Mouse (Mus musculus): ENCODE measurements around the gene Scnm1.
A peak's percentile ranks its signal among the peaks of the same experiment; 100 is the strongest.
"Not testable (repeated sequence)": the region's sequence is repeated elsewhere in the genome, so short reads cannot be mapped to it uniquely, and the experiment has no call there.

The Scnm1 gene

GRCm38 (mm10) chr3:95142617-95143011 lies 8.8 kb upstream of the Scnm1 start:
- DNase-seq = peak; percentile 98

DNA sequence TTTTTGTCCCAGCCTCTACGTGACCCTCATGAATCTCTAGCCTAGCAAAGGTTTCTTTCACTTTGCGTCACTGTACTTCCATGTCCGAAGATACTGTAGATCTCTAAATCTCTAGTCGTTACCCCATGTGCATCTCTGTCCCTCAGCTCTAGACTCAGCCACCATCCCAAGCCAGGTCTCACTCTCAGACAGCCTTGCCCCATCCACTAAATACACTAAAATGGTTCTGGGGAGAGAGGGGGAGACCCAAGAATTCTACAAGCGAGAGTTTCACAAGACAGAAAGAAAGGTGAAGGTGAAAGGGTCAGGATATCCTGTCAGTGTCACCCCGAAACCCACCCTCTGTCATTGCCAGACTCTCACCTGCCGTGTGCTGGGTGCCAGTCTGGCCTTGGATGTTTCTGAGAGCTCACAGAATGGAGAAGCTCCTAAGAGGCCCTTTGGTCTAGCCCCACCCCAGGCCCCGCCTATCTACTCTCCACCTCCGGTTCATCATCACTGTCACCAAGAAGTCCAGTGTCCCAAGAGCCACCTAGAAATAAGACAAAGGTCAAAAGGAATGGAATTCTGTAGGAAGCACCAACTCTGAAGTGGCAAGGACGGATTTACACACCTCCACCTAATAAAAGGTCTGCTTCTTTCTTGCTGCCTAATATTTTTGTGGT lies 8.3 kb upstream of the Scnm1 start, which contains the start of gene Tnfaip8l2:
Gene Tnfaip8l2, minus strand, starts transcription at position 409 of the 665 bp plus-strand sequence.
- peak; percentile 96 for DNase-seq

GRCm38 (mm10) chr3:95141474-95141873 lies 7.7 kb upstream of the Scnm1 start:
- DNase-seq = peak; percentile 97

DNA sequence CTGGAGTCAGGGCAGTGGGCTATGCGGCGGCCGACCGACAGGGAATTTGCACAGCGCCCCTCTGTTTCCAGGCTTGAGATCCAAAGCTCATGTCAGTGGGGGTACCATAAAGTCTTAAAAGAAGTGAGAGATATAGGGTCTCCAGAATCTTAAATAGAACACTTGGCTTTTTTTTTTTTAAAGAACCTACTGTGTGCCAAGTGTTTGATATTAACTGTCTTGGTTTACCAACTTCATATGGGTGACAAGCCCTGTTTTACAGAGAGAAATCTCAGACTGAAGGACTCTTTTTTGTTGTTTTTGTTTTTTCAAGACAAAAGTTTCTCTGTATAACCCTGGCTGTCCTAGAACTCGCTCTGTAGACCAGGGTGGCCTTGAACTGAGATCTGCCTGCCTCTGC lies 7.0 kb upstream of the Scnm1 start:
- no peak for DNase-seq

- no peak for DNase-seq
Measured at GRCm38 (mm10) chr3:95140289-95140595, 6.4 kb upstream of the Scnm1 start.

GRCm38 (mm10) chr3:95139586-95140288 lies 5.9 kb upstream of the Scnm1 start:
- peak; percentile 96 for DNase-seq

DNA sequence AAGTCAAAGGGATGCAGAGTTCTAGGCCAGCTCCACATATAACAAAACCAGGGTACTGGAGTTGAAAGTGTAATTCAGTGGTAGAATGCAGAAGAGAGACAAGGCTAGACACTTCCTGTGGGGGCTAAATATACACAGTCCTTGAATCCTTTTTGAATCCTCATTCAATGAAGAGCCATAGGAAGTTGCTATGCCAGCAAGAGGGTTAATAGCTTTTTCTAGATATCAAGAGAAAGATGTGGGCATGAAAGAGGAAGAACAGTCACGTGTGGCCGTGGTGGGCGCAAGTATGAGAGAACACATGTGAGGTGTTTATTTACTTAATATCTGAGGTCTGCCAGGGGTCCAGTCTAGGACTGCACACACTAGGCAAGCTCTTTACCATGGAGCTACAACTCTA lies 2.5 kb upstream of the Scnm1 start:
- peak; percentile 86 for DNase-seq

- peak; percentile 92 for DNase-seq
Measured at GRCm38 (mm10) chr3:95135433-95136052, 1.7 kb upstream of the Scnm1 start.

DNA sequence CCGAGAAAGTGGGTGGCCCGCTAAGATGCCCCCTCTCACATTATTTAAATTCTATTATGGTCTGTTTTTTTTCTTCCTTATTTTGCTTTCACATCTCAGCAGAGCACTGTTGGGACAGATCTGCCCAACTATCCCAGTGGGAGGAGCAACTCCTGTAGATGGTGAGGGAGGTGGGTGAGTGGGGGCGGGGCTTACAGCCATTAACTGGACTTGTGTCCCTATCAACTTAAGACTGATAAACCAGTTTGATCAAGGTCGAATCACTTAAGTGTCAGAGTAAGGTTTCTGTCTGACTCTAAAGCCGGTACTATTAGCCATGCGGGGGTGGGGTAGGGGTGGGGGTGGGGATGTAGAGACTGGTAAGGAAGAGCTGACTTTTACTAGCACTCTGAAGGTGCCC lies 1.2 kb upstream of the Scnm1 start:
- DNase-seq = peak; percentile 97

DNA sequence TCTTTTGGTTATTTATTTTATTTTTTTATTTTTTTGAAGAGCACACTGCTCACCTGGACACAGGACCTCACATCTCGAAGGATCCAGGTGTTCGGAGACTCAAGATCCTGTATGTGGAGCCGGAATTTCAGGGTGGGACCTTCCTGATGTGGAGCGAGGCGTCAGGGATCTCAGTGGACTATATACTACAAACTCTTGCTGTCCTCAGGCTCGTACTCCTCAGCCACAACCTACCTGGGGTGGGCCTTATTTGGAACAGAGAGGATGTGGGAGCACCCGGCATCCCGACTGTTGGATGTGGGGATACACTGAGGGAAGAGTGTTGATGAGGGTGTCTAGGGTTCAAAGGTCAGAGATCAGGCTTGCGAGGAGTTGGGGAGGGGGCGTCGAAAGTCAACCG lies 322 bp upstream of the Scnm1 start:
- DNase-seq = not testable (repeated sequence)

- peak; percentile 90 for DNase-seq
Measured at GRCm38 (mm10) chr3:95133176-95133575, 635 bp downstream of the Scnm1 start.

DNA sequence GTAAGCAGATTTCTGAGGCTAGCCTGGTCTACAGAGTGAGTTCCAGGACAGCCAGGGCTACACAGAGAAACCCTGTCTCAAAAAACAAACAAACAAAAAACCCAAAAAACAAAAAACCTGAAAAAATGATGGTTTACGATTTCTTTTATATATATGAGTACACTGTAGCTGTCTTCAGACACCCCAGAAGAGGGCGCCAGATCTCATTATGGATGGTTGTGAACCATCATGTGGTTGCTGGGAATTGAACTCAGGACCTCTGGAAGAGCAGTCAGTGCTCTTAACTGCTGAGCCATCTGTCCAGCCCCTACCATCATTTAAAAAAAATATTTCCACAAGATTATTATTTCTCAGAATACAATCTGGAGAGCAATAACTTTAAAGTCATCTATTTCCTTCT lies 1.4 kb downstream of the Scnm1 start:
- DNase-seq = not testable (repeated sequence)

- no peak for DNase-seq
Measured at GRCm38 (mm10) chr3:95130081-95130480, 3.7 kb downstream of the Scnm1 start.

DNA sequence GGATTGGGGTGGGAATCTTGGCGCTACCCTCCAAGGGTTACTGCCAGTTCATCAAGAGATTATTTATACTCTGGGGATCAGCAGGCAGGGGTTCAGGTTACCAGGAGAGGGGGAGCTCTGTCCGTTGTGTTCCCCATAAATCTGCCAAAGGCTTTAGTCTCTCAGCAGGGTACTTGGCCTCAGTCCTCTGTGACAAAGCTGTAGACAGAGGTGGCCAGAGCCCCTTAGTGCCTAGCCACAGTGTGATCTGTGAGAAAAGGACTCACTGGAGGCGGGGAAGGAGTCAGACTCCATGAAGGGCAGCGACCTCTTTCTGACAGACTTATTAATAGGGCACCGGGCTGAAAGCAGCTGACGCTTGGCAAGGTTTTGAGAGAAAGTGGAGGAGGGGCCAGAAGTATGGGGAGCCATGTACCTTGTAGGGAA lies 4.6 kb downstream of the Scnm1 start:
- DNase-seq = peak; percentile 96

DNA sequence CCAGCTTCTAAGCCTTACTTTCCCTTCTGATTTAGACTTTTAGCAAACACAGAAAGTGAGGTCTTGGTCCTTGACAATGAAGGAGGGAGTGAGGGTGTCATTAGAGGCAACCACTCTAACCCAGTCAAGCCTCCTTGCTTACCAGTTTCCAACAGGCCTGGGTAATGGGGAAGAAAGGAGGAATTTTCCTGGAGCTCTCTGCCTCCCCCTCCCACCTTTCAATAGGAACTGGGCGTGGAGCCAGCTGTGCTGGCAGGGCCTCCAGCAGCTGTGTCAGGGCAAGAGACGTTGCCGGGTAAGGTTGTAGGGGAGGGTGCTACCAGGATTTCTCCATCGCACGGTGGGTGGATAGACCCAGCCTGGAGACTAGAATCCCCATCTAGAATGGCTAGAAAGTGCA lies 8.8 kb downstream of the Scnm1 start:
- DNase-seq = peak; percentile 94

DNA sequence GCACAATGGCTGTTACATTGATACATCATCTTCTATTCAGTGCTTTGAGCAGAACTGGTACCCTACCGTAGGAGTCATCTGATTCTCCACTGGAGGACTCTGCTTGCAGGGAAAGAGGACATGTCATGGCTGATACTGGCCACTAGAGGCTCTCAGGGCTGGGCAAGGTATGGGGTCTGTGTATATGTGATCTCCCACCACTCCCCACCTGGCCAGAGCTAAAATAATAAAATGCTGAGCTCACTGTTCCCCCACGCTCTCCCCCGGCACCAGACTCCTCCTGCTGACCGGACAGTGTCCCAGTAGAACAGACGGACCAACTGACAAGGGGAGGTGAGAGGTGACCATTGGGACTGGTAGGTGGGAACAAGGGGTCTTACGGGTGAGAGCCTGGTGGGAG lies 9.6 kb downstream of the Scnm1 start, which contains the start of gene Tmod4:
Gene Tmod4, plus strand, starts transcription at position 231 of the 400 bp plus-strand sequence.
- peak; percentile 91 for DNase-seq

DNA sequence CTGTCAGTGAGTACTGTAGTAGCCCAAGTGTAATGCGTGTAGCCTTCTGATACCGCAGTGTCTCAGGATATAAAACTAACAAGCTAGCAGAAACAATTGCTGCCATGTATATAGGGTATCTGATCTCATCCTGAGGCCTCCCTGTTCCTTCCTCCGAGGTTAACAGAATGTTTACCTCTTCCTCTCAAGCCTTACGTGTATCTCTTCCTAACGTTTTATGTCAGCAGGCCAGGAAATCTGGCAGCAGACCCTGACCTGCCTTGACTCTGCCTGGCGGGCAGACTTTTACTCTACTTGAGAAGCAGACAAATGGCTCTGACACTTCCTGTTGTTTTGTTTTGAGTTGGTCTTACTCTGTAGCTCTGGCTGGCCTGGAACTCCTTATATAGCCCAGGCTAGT lies 12.2 kb downstream of the Scnm1 start:
- DNase-seq = peak; percentile 88

- no peak for DNase-seq
Measured at GRCm38 (mm10) chr3:95117751-95118150, 16.1 kb downstream of the Scnm1 start.

DNA sequence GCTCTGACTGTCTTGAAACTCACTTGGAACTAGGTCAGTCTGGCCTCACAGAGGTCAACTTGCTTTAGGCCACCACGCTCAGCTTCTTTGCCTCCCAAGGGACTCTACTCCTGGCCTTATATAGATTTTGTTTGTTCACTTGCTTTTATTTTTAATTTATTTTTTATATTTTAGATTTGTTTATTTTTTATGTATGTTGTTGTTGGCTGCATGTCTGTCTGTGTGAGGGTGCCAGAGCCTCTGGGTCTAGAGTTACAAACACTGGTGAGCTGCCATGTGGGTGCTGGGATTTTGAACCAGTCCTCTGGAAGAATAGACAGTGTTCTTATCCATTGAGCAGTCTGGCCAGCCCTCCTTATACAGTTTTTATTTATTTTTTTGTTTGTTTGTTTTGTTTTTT lies 21.1 kb downstream of the Scnm1 start:
- peak; percentile 87 for DNase-seq

GRCm38 (mm10) chr3:95110911-95111726 lies 22.7 kb downstream of the Scnm1 start, which contains the start of gene Vps72:
Gene Vps72, plus strand, starts transcription at chr3:95111022.
- peak; percentile 99 for DNase-seq

GRCm38 (mm10) chr3:95107898-95108297 lies 25.9 kb downstream of the Scnm1 start:
- peak; percentile 49 for DNase-seq

DNA sequence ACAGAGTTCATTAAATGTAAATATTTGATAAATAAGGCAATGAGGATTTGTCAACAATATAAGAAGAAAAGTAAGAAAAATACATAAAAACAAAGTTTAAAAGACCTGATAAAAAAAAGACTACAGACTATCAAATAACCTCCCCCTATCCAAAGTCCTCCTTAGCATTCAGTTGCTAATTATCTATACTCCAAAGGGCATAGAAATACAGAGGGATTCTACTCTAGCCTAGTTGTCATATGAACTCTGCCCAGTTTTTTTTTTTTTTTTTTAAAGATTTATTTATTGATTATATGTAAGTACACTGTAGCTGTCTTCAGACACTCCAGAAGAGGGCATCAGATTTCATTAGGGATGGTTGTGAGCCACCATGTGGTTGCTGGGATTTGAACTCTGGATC lies 26.5 kb downstream of the Scnm1 start:
- DNase-seq = not testable (repeated sequence)
